Mouse (Mus musculus): ENCODE measurements around the gene Otulin. TPM values are rescaled to one million over a fixed set of nuclear protein-coding genes. Genes with fewer than 3 reads are reported as not detected.
A peak's percentile ranks its signal among the peaks of the same experiment; 100 is the strongest.

Gene Otulin
- total and polyA plus RNA-seq, 2 experiments: 29.7 to 58.0 TPM

GRCm38 (mm10) chr15:27625890-27626255 lies 4.6 kb downstream of the Otulin start:
- DNase-seq (ENCODE audit: extremely low read depth, low read depth, low spot score): peak; percentile 81
- Histone ChIP-seq H3K79me2 (ENCODE audit: control insufficient read depth, insufficient read depth, low read length) (peaks cover 42% of the 10 kb centered on the region), H3K4me1 (ENCODE audit: control insufficient read depth, insufficient read depth, low read length) (peaks cover 50% of the 10 kb centered on the region), H3K27me3 (ENCODE audit: control insufficient read depth, insufficient read depth, low read length) (no peaks in the 10 kb centered on the region), H3K9ac (ENCODE audit: low read depth, low read length) (peak overlapping the region; percentile 23), H3K36me3 (ENCODE audit: control insufficient read depth, insufficient read depth, low read length) (peaks cover 16% of the 10 kb centered on the region), H3K4me3 (ENCODE audit: insufficient read depth, low read depth, low read length) (no peak overlapping the region), H3K27ac (replicated peaks; ENCODE audit: insufficient read depth, low read depth, low read length) (peak overlapping the region; percentile 83)
- TF ChIP-seq CTCF (IDR thresholded peaks at IDR 0.05; ENCODE audit: low read depth, low read length) (no peak), POLR2A (IDR thresholded peaks at IDR 0.05; ENCODE audit: extremely low read depth, insufficient read depth, low read length) (no peak)
- WGBS: 31% methylated on average over 10 of the region's 10 CpGs

- Histone ChIP-seq H3K9ac (ENCODE audit: low read depth, low read length) (peak overlapping the region; percentile 23), H3K27me3 (ENCODE audit: control insufficient read depth, insufficient read depth, low read length) (no peaks in the 10 kb centered on the region), H3K4me1 (ENCODE audit: control insufficient read depth, insufficient read depth, low read length) (peaks cover 54% of the 10 kb centered on the region), H3K27ac (replicated peaks; ENCODE audit: insufficient read depth, low read depth, low read length) (peak overlapping the region; percentile 83), H3K79me2 (ENCODE audit: control insufficient read depth, insufficient read depth, low read length) (peaks cover 40% of the 10 kb centered on the region), H3K36me3 (ENCODE audit: control insufficient read depth, insufficient read depth, low read length) (peaks cover 16% of the 10 kb centered on the region), H3K4me3 (ENCODE audit: insufficient read depth, low read depth, low read length) (no peak overlapping the region)
- 63% methylated on average over 13 of the region's 13 CpGs for WGBS
- TF ChIP-seq POLR2A (IDR thresholded peaks at IDR 0.05; ENCODE audit: extremely low read depth, insufficient read depth, low read length) (no peak), CTCF (IDR thresholded peaks at IDR 0.05; ENCODE audit: low read depth, low read length) (no peak)
- peak; percentile 65 for DNase-seq (ENCODE audit: extremely low read depth, low read depth, low spot score)
These were observed 5.2 kb downstream of the Otulin start for GRCm38 (mm10) chr15:27625014-27625889.

GRCm38 (mm10) chr15:27623286-27623685 lies 7.2 kb downstream of the Otulin start:
- H3K79me2 ChIP-seq (ENCODE audit: control insufficient read depth, insufficient read depth, low read length): peaks cover 33% of the 10 kb centered on the region
- H3K4me3 ChIP-seq (ENCODE audit: insufficient read depth, low read depth, low read length): no peak overlapping the region
- H3K36me3 ChIP-seq (ENCODE audit: control insufficient read depth, insufficient read depth, low read length): peaks cover 27% of the 10 kb centered on the region
- peak; percentile 57 for DNase-seq (ENCODE audit: extremely low read depth, low read depth, low spot score)
- 33% methylated on average over 6 of the region's 6 CpGs for whole genome bisulfite sequencing
- no peak overlapping the region for H3K27ac ChIP-seq (replicated peaks; ENCODE audit: insufficient read depth, low read depth, low read length)
- no peak overlapping the region for H3K9ac ChIP-seq (ENCODE audit: low read depth, low read length)
- TF ChIP-seq POLR2A (IDR thresholded peaks at IDR 0.05; ENCODE audit: extremely low read depth, insufficient read depth, low read length): no peak
- no peak for TF ChIP-seq CTCF (IDR thresholded peaks at IDR 0.05; ENCODE audit: low read depth, low read length)
- peaks cover 58% of the 10 kb centered on the region for H3K4me1 ChIP-seq (ENCODE audit: control insufficient read depth, insufficient read depth, low read length)
- no peaks in the 10 kb centered on the region for H3K27me3 ChIP-seq (ENCODE audit: control insufficient read depth, insufficient read depth, low read length)

- WGBS: 50% methylated on average over 6 of the region's 6 CpGs
- no peak for TF ChIP-seq POLR2A (IDR thresholded peaks at IDR 0.05; ENCODE audit: extremely low read depth, insufficient read depth, low read length)
- TF ChIP-seq CTCF (IDR thresholded peaks at IDR 0.05; ENCODE audit: low read depth, low read length): 0 out of 2 replicates have a peak, but pooled peaks have one; percentile 13
- Histone ChIP-seq H3K9ac (ENCODE audit: low read depth, low read length) (no peak overlapping the region), H3K27ac (replicated peaks; ENCODE audit: insufficient read depth, low read depth, low read length) (peak overlapping the region; percentile 41), H3K36me3 (ENCODE audit: control insufficient read depth, insufficient read depth, low read length) (peaks cover 46% of the 10 kb centered on the region), H3K4me1 (ENCODE audit: control insufficient read depth, insufficient read depth, low read length) (peaks cover 39% of the 10 kb centered on the region), H3K4me3 (ENCODE audit: insufficient read depth, low read depth, low read length) (no peak overlapping the region), H3K79me2 (ENCODE audit: control insufficient read depth, insufficient read depth, low read length) (peaks cover 30% of the 10 kb centered on the region; the same call in 1 of the 2 replicates), H3K27me3 (ENCODE audit: control insufficient read depth, insufficient read depth, low read length) (no peaks in the 10 kb centered on the region)
- peak; percentile 52 for DNase-seq (ENCODE audit: extremely low read depth, low read depth, low spot score)
These were observed 9.9 kb downstream of the Otulin start for GRCm38 (mm10) chr15:27620475-27621185.

- no peaks in the 10 kb centered on the region for H3K27me3 ChIP-seq (ENCODE audit: control insufficient read depth, insufficient read depth, low read length)
- H3K27ac ChIP-seq (replicated peaks; ENCODE audit: insufficient read depth, low read depth, low read length): no peak overlapping the region
- no peak overlapping the region for H3K4me3 ChIP-seq (ENCODE audit: insufficient read depth, low read depth, low read length)
- H3K79me2 ChIP-seq (ENCODE audit: control insufficient read depth, insufficient read depth, low read length): peaks cover 27% of the 10 kb centered on the region; the same call in 1 of the 2 replicates
- TF ChIP-seq CTCF (IDR thresholded peaks at IDR 0.05; ENCODE audit: low read depth, low read length) (no peak), POLR2A (IDR thresholded peaks at IDR 0.05; ENCODE audit: extremely low read depth, insufficient read depth, low read length) (no peak)
- peaks cover 51% of the 10 kb centered on the region for H3K36me3 ChIP-seq (ENCODE audit: control insufficient read depth, insufficient read depth, low read length)
- H3K4me1 ChIP-seq (ENCODE audit: control insufficient read depth, insufficient read depth, low read length): peaks cover 37% of the 10 kb centered on the region
- peak; percentile 70 for DNase-seq (ENCODE audit: extremely low read depth, low read depth, low spot score)
- H3K9ac ChIP-seq (ENCODE audit: low read depth, low read length): no peak overlapping the region
- 29% methylated on average over 3 of the region's 3 CpGs for WGBS
These were observed 10.8 kb downstream of the Otulin start for GRCm38 (mm10) chr15:27619683-27620082.

Measured in liver, adult 2 months (tissue).